Mouse (Mus musculus) neutrophil, adult 5-6 weeks (primary cell): Measurements from ENCODE around the gene Psmf1. TPM values are rescaled to one million over a fixed set of nuclear protein-coding genes. Genes with fewer than 3 reads are reported as not detected.

Source experiments
- ATAC-seq: fragments of 151-379, 151-347 bp; 2 replicates; pipeline ENCODE4 v1.8.0; 2017; ENCODE audit warnings: mild to moderate bottlenecking, moderate TSS enrichment; ENCODE audit not compliant: insufficient number of reproducible peaks, poor library complexity, low FRiP score, severe bottlenecking; ENCODE audit errors: extremely low read depth
- total RNA-seq: library from RNA; stranded (forward); fragments of 200-1000 nt; gene quantifications from 2 replicates; pipeline ENCODE4 v1.2.3, GENCODE M21; 2017

Psmf1 gene
- total RNA-seq, 1 experiment from 2014 or later = 11.4 TPM

- no peak for ATAC-seq
These were observed 4.9 kb downstream of the Psmf1 start for GRCm38 (mm10) chr2:151739081-151739480.

GRCm38 (mm10) chr2:151738460-151738859 is 5.5 kb downstream of the Psmf1 start:
- ATAC-seq = no peak

GRCm38 (mm10) chr2:151735422-151735821 is 8.6 kb downstream of the Psmf1 start:
- no peak for ATAC-seq

- no peak for ATAC-seq
These were observed 10.7 kb downstream of the Psmf1 start for GRCm38 (mm10) chr2:151733151-151733865.

- no peak for ATAC-seq
These were observed 19.9 kb downstream of the Psmf1 start for GRCm38 (mm10) chr2:151724094-151724493.

- ATAC-seq = no peak
These were observed 27.5 kb downstream of the Psmf1 start for GRCm38 (mm10) chr2:151716318-151717055.

GRCm38 (mm10) chr2:151715526-151715925 is 28.5 kb downstream of the Psmf1 start:
- no peak for ATAC-seq

GRCm38 (mm10) chr2:151712647-151713046 is 31.3 kb downstream of the Psmf1 start:
- ATAC-seq = no peak

- no peak for ATAC-seq
These were observed 41.2 kb downstream of the Psmf1 start for GRCm38 (mm10) chr2:151702851-151703190.

GRCm38 (mm10) chr2:151702146-151702850 is 41.7 kb downstream of the Psmf1 start:
- no peak for ATAC-seq

GRCm38 (mm10) chr2:151701231-151702145 is 42.5 kb downstream of the Psmf1 start, which contains the start of gene Tmem74b:
TSS of gene Tmem74b (plus strand) at chr2:151702008.
- ATAC-seq = no peak

- no peak for ATAC-seq
These were observed 61.0 kb downstream of the Psmf1 start for GRCm38 (mm10) chr2:151682976-151683375.

GRCm38 (mm10) chr2:151682357-151682756 is 61.6 kb downstream of the Psmf1 start:
- ATAC-seq = no peak

GRCm38 (mm10) chr2:151676234-151676633 is 67.8 kb downstream of the Psmf1 start:
- no peak for ATAC-seq

- no peak for ATAC-seq
These were observed 73.0 kb downstream of the Psmf1 start for GRCm38 (mm10) chr2:151670968-151671329.

GRCm38 (mm10) chr2:151670026-151670967 is 73.7 kb downstream of the Psmf1 start:
- no peak for ATAC-seq

- no peak for ATAC-seq
These were observed 75.6 kb downstream of the Psmf1 start, which contains the start of gene Rad21l for GRCm38 (mm10) chr2:151668433-151668832. TSS of gene Rad21l (minus strand) at chr2:151668533.
